Mouse (Mus musculus) intestine, embryonic 15.5 days (tissue): ENCODE measurements around the gene Map3k12. TPM values are rescaled to one million over a fixed set of nuclear protein-coding genes. Genes with fewer than 3 reads are reported as not detected.

ENCODE experiments used
- polyA plus RNA-seq: library from polyadenylated mRNA; unstranded; fragments of >200 nt; fragmentation: Nextera tagmentation; extraction: Ambion mirVana; gene quantifications from 2 replicates; pipeline ENCODE4 v1.2.1, GENCODE M21; 2015

Map3k12 gene
- polyA plus RNA-seq, 1 experiment from 2014 or later, result 10.8 TPM

Other genes starting within 250 kb of the Map3k12 start
- 0.08 and 0.14 TPM in 2 replicates for gene Gm9918, start 246.5 kb downstream of the Map3k12 start, polyA plus RNA-seq
- gene Mfsd5, start 237.6 kb downstream of the Map3k12 start, polyA plus RNA-seq, result 66.2 and 67.9 TPM in 2 replicates
- 18.3 and 19.7 TPM in 2 replicates for gene Espl1, start 220.8 kb downstream of the Map3k12 start, polyA plus RNA-seq
- gene Pfdn5, start 190.9 kb downstream of the Map3k12 start, polyA plus RNA-seq, result 306 and 309 TPM in 2 replicates
- gene Myg1, start 185.4 kb downstream of the Map3k12 start, polyA plus RNA-seq, result 77.8 and 88.4 TPM in 2 replicates
- gene Aaas, start 166.3 kb downstream of the Map3k12 start, polyA plus RNA-seq, result 58.2 and 62.7 TPM in 2 replicates
- gene Sp7, start 149.9 kb downstream of the Map3k12 start, polyA plus RNA-seq, result 0.59 and 0.68 TPM in 2 replicates
- 9.0 and 9.6 TPM in 2 replicates for gene Sp1, start 110.9 kb downstream of the Map3k12 start, polyA plus RNA-seq
- gene Amhr2, start 71.7 kb downstream of the Map3k12 start, polyA plus RNA-seq, result 0.54 and 1.2 TPM in 2 replicates
- 140 and 141 TPM in 2 replicates for gene Prr13, start 58.0 kb downstream of the Map3k12 start, polyA plus RNA-seq
- 178 and 182 TPM in 2 replicates for gene Pcbp2, start 46.5 kb downstream of the Map3k12 start, polyA plus RNA-seq
- 5.4 TPM in 1 of 2 replicates, not detected in the other for gene Gm10337, start 13.3 kb downstream of the Map3k12 start, polyA plus RNA-seq
- gene Tarbp2, start 1.1 kb upstream of the Map3k12 start, polyA plus RNA-seq, result 94.1 and 101 TPM in 2 replicates
- gene Npff, start 7.9 kb upstream of the Map3k12 start, polyA plus RNA-seq, result 1.3 and 1.6 TPM in 2 replicates
- 0.57 TPM in 1 of 2 replicates, not detected in the other for gene Gm28047, start 108.0 kb upstream of the Map3k12 start, polyA plus RNA-seq
- gene Atf7, start 108.4 kb upstream of the Map3k12 start, polyA plus RNA-seq, result 25.9 and 31.8 TPM in 2 replicates
- gene Atp5g2, start 155.3 kb upstream of the Map3k12 start, polyA plus RNA-seq, result 68.2 and 73.2 TPM in 2 replicates
- gene Calcoco1, start 205.1 kb upstream of the Map3k12 start, polyA plus RNA-seq, result 27.7 and 28.5 TPM in 2 replicates